Mouse (Mus musculus): ENCODE measurements around the gene Olfr868. TPM values are rescaled to one million over a fixed set of nuclear protein-coding genes. Genes with fewer than 3 reads are reported as not detected.

Gene Olfr868
- total RNA-seq (2015) (not detected in 2 replicates), total RNA-seq (2017) (not detected in 2 replicates)

- ATAC-seq (ENCODE audit: poor library complexity, severe bottlenecking) = no peak
Observed at GRCm38 (mm10) chr9:20098326-20098725, at the start of gene Olfr868. Gene Olfr868, plus strand, starts transcription at chr9:20098626.

- no peak for ATAC-seq (ENCODE audit: poor library complexity, severe bottlenecking)
Observed at GRCm38 (mm10) chr9:20057462-20057861, 41.0 kb upstream of the Olfr868 start, which contains the start of gene Olfr867. Gene Olfr867, minus strand, starts transcription at chr9:20057562.

- ATAC-seq (ENCODE audit: poor library complexity, severe bottlenecking) = no peak
Observed at GRCm38 (mm10) chr9:20070236-20070635, 28.2 kb upstream of the Olfr868 start.

GRCm38 (mm10) chr9:20071291-20071690 is 27.1 kb upstream of the Olfr868 start:
- no peak for ATAC-seq (ENCODE audit: poor library complexity, severe bottlenecking)

- ATAC-seq (ENCODE audit: poor library complexity, severe bottlenecking) = no peak
Observed at GRCm38 (mm10) chr9:20073523-20074177, 24.8 kb upstream of the Olfr868 start.

- no peak for ATAC-seq (ENCODE audit: poor library complexity, severe bottlenecking)
Observed at GRCm38 (mm10) chr9:20128709-20129108, 30.3 kb downstream of the Olfr868 start, which contains the start of gene Olfr869. Gene Olfr869, plus strand, starts transcription at chr9:20129009.

- no peak for ATAC-seq (ENCODE audit: poor library complexity, severe bottlenecking)
Observed at GRCm38 (mm10) chr9:20149706-20150105, 51.3 kb downstream of the Olfr868 start.

Other genes starting within 250 kb of the Olfr868 start
- gene Olfr860, start 248.9 kb upstream of the Olfr868 start, total RNA-seq (2015) = not detected in 2 replicates
- gene Olfr860, start 248.9 kb upstream of the Olfr868 start, total RNA-seq (2017) = not detected in 2 replicates
- gene Olfr862, start 210.6 kb upstream of the Olfr868 start, total RNA-seq (2015) = not detected in 2 replicates
- not detected in 2 replicates for gene Olfr862, start 210.6 kb upstream of the Olfr868 start, total RNA-seq (2017)
- not detected in 2 replicates for gene Olfr77, start 181.8 kb upstream of the Olfr868 start, total RNA-seq (2015)
- 0.11 and 0.12 TPM in 2 replicates for gene Olfr77, start 181.8 kb upstream of the Olfr868 start, total RNA-seq (2017)
- gene Olfr866, start 70.6 kb upstream of the Olfr868 start, total RNA-seq (2015) = not detected in 2 replicates
- not detected in 2 replicates for gene Olfr866, start 70.6 kb upstream of the Olfr868 start, total RNA-seq (2017)
- not detected in 2 replicates for gene Olfr867, start 41.1 kb upstream of the Olfr868 start, total RNA-seq (2015)
- gene Olfr867, start 41.1 kb upstream of the Olfr868 start, total RNA-seq (2017) = not detected in 2 replicates
- not detected in 2 replicates for gene Olfr869, start 30.4 kb downstream of the Olfr868 start, total RNA-seq (2015)
- not detected in 2 replicates for gene Olfr869, start 30.4 kb downstream of the Olfr868 start, total RNA-seq (2017)
- not detected in 2 replicates for gene Olfr870, start 75.4 kb downstream of the Olfr868 start, total RNA-seq (2015)
- not detected in 2 replicates for gene Olfr870, start 75.4 kb downstream of the Olfr868 start, total RNA-seq (2017)
- gene Olfr871, start 113.6 kb downstream of the Olfr868 start, total RNA-seq (2015) = not detected in 2 replicates
- gene Olfr871, start 113.6 kb downstream of the Olfr868 start, total RNA-seq (2017) = not detected in 2 replicates
- gene Olfr872, start 138.5 kb downstream of the Olfr868 start, total RNA-seq (2015) = not detected in 2 replicates
- gene Olfr872, start 138.5 kb downstream of the Olfr868 start, total RNA-seq (2017) = not detected in 2 replicates
- gene Olfr39, start 183.7 kb downstream of the Olfr868 start, total RNA-seq (2015) = not detected in 2 replicates
- gene Olfr39, start 183.7 kb downstream of the Olfr868 start, total RNA-seq (2017) = not detected in 2 replicates
- gene Olfr873, start 199.9 kb downstream of the Olfr868 start, total RNA-seq (2015) = not detected in 2 replicates
- gene Olfr873, start 199.9 kb downstream of the Olfr868 start, total RNA-seq (2017) = not detected in 2 replicates
- not detected in 2 replicates for gene Olfr18, start 237.5 kb downstream of the Olfr868 start, total RNA-seq (2015)
- gene Olfr18, start 237.5 kb downstream of the Olfr868 start, total RNA-seq (2017) = not detected in 2 replicates

Data from megakaryocyte, adult 5-6 weeks (primary cell).